Comparison of ENCODE assay signal across 21 mouse cellular contexts in genomic region chr11:96761984-96762383, GRCm38 (mm10). TPM values are rescaled to one million over a fixed set of nuclear protein-coding genes. Genes with fewer than 3 reads are reported as not detected.
DNase-seq lines count a peak whose midpoint lies in the region; ATAC-seq lines count a peak whose summit lies in the region.
"Had no signal": no experiment of that assay in that cellular context is flagged by ENCODE, and none has a peak within 500 bp of the region (broad histone marks: within the 10 kb centered on the region; RNA-seq: fewer than 3 reads in every experiment).

No protein-coding gene starts in this region.

- no peaks in the 10 kb centered on the region for H3K36me3 ChIP-seq in hindbrain, embryonic 15.5 days
- no peaks in the 10 kb centered on the region for H3K36me3 ChIP-seq in hindbrain, embryonic 14.5 days (replicated peaks; ENCODE audit: control insufficient read depth, insufficient read depth)
- H3K36me3 ChIP-seq: heart, embryonic 13.5 days; hindbrain, embryonic 12.5 days; intestine, embryonic 15.5 days; liver, embryonic 13.5 days; midbrain, embryonic 13.5 days had no signal

- no peak overlapping the region for H3K4me2 ChIP-seq in hindbrain, embryonic 15.5 days
- no peak overlapping the region for H3K4me2 ChIP-seq in hindbrain, embryonic 14.5 days (replicated peaks)
- H3K4me2 ChIP-seq: heart, embryonic 13.5 days; hindbrain, embryonic 12.5 days; intestine, embryonic 15.5 days; liver, embryonic 13.5 days; midbrain, embryonic 13.5 days had no signal

- H3K4me1 ChIP-seq in hindbrain, embryonic 15.5 days (replicated peaks) = peaks cover 50% of the 10 kb centered on the region
- peaks cover 30% of the 10 kb centered on the region for H3K4me1 ChIP-seq in hindbrain, embryonic 14.5 days (replicated peaks; ENCODE audit: control insufficient read depth, insufficient read depth, low read length)

- no peak overlapping the region for H3K9ac ChIP-seq in hindbrain, embryonic 15.5 days
- H3K9ac ChIP-seq in hindbrain, embryonic 14.5 days = no peak overlapping the region
- H3K9ac ChIP-seq: heart, embryonic 13.5 days; hindbrain, embryonic 12.5 days; intestine, embryonic 15.5 days; liver, embryonic 13.5 days; midbrain, embryonic 13.5 days had no signal

- peak overlapping the region; percentile 70; the same call in 1 of the 2 replicates for H3K27ac ChIP-seq in hindbrain, embryonic 15.5 days (replicated peaks)
- no peak overlapping the region for H3K27ac ChIP-seq in hindbrain, embryonic 14.5 days
- H3K27ac ChIP-seq: heart, embryonic 13.5 days; hindbrain, embryonic 12.5 days; intestine, embryonic 15.5 days; liver, embryonic 13.5 days; midbrain, embryonic 13.5 days had no signal

- no peak overlapping the region for H3K4me3 ChIP-seq in hindbrain, embryonic 15.5 days
- H3K4me3 ChIP-seq in hindbrain, embryonic 14.5 days (replicated peaks; ENCODE audit: low read length) = no peak overlapping the region
- H3K4me3 ChIP-seq: heart, embryonic 13.5 days; hindbrain, embryonic 12.5 days; intestine, embryonic 15.5 days; liver, embryonic 13.5 days; megakaryocyte, embryonic 14.5 days; midbrain, embryonic 13.5 days had no signal

- no peaks in the 10 kb centered on the region for H3K9me3 ChIP-seq in hindbrain, embryonic 15.5 days
- no peaks in the 10 kb centered on the region for H3K9me3 ChIP-seq in hindbrain, embryonic 14.5 days (ENCODE audit: control insufficient read depth, low read length)
- H3K9me3 ChIP-seq: heart, embryonic 13.5 days; hindbrain, embryonic 12.5 days; intestine, embryonic 15.5 days; liver, embryonic 13.5 days; megakaryocyte, embryonic 14.5 days; midbrain, embryonic 13.5 days had no signal

- 58% methylated on average over 7 of the region's 7 CpGs for WGBS in hindbrain, embryonic 15.5 days
- WGBS in hindbrain, embryonic 14.5 days = 71% methylated on average over 7 of the region's 7 CpGs

- intact Hi-C loops in heart, postnatal 10 days (cut with DNase I) = loop anchor here (5.0 kb wide), 1 partner anchor 150 kb away; no protein-coding TSS in a partner anchor

- DNase-seq in hindbrain, embryonic 14.5 days (ENCODE audit: low spot score) = no peak
- peak; percentile 76 for DNase-seq in right cerebral cortex, adult 18-20 months
- DNase-seq in right cerebral cortex, postnatal 36 days (ENCODE audit: low spot score in 2 of 2) = no peak
- peak; percentile 73 for DNase-seq in brain, adult 2 months (ENCODE audit: low read depth, low spot score)
- no peak for DNase-seq in urinary bladder, postnatal 36 days (ENCODE audit: low spot score in 2 of 2)
- no peak for DNase-seq in heart, postnatal 10 days
- DNase-seq: adrenal gland, postnatal 14 days; cerebellum, adult 9-10 months; gastrocnemius, postnatal 25 days; heart, adult 18-20 months; kidney, adult 8-10 months; kidney, postnatal 14 days; liver, embryonic 13.5 days; lung, adult 2 months; thymus, postnatal 14 days had no signal

- no peaks in the 10 kb centered on the region for H3K27me3 ChIP-seq in hindbrain, embryonic 15.5 days
- H3K27me3 ChIP-seq in hindbrain, embryonic 14.5 days (ENCODE audit: control insufficient read depth, insufficient read depth, low read length) = no peaks in the 10 kb centered on the region
- H3K27me3 ChIP-seq: hindbrain, embryonic 12.5 days; intestine, embryonic 15.5 days; liver, embryonic 13.5 days; midbrain, embryonic 13.5 days had no signal

- ATAC-seq in hindbrain, embryonic 15.5 days (ENCODE audit: low FRiP score, low read depth) = no peak
- ATAC-seq in hindbrain, embryonic 14.5 days (ENCODE audit: low FRiP score) = no peak
- ATAC-seq: intestine, embryonic 15.5 days; midbrain, embryonic 13.5 days had no signal

RNA-seq across cellular contexts. Expression of gene Snx11, which starts 15.4 kb away (rescaled TPM):
- polyA plus RNA-seq in hindbrain, embryonic 15.5 days (2015; fragmentation: Nextera tagmentation; extraction: Ambion mirVana) = 55.6 and 64.2 TPM in 2 replicates
- 37.9 and 42.5 TPM in 2 replicates for polyA plus RNA-seq in hindbrain, embryonic 14.5 days (2014; fragmentation: Nextera tagmentation; extraction: Ambion mirVana)
- 10 to 100 TPM; 14.6 to 15.1 TPM for total RNA-seq in heart, postnatal 10 days (2021)

RNA-seq across cellular contexts. Expression of gene Cbx1, which starts 26.9 kb away (rescaled TPM):
- polyA plus RNA-seq in hindbrain, embryonic 15.5 days (2015; fragmentation: Nextera tagmentation; extraction: Ambion mirVana) = 66.0 and 78.0 TPM in 2 replicates
- 52.5 and 57.7 TPM in 2 replicates for polyA plus RNA-seq in hindbrain, embryonic 14.5 days (2014; fragmentation: Nextera tagmentation; extraction: Ambion mirVana)
- 10 to 100 TPM; 46.2 to 59.2 TPM for total RNA-seq in heart, postnatal 10 days (2021)

Comparison
In these comparisons a context has a peak if more than half of its experiments do, and no peak if none do; other contexts are left out.
1. DNase-seq: peak in right cerebral cortex, adult 18-20 months (single experiment) and brain, adult 2 months (single experiment); none in hindbrain, embryonic 14.5 days (single experiment), right cerebral cortex, postnatal 36 days (0 of 2), urinary bladder, postnatal 36 days (0 of 2) and heart, postnatal 10 days (0 of 2).